Mouse (Mus musculus): ENCODE measurements at regions not wholly inside any gene's neighbourhood (a gene's known extent, or its start where the extent isn't known, plus 50 kb on each side); places are given as distances from the start of the nearest gene placed in this dataset.

- TF ChIP-seq CTCF (IDR thresholded peaks at IDR 0.05; ENCODE audit: borderline replicate concordance, control insufficient read depth, extremely low read depth, insufficient read depth, low read length, poor library complexity) (no peak), POLR2A (IDR thresholded peaks at IDR 0.05; ENCODE audit: control insufficient read depth, extremely low read depth, insufficient read depth, low read length, poor library complexity) (no peak)
These were observed 61.3 kb upstream of the Agps start for GRCm38 (mm10) chr2:75770633-75771032.
